Mouse (Mus musculus): ENCODE measurements around the gene Fxyd5.
A peak's percentile ranks its signal among the peaks of the same experiment; 100 is the strongest.

Gene Fxyd5

GRCm38 (mm10) chr7:31042431-31042910, at the start of gene Fxyd5:
Gene Fxyd5 (minus strand): TSS chr7:31042481.
- no peak for DNase-seq (ENCODE audit: low spot score)

GRCm38 (mm10) chr7:31089721-31090120, 47.4 kb upstream of the Fxyd5 start:
- no peak for DNase-seq (ENCODE audit: low spot score)

GRCm38 (mm10) chr7:31088206-31088605, 45.9 kb upstream of the Fxyd5 start:
- DNase-seq (ENCODE audit: low spot score), result no peak

- DNase-seq (ENCODE audit: low spot score), result no peak
Observed at GRCm38 (mm10) chr7:31087262-31087661, 45.0 kb upstream of the Fxyd5 start.

- no peak for DNase-seq (ENCODE audit: low spot score)
Observed at GRCm38 (mm10) chr7:31086175-31086755, 44.0 kb upstream of the Fxyd5 start.

- no peak for DNase-seq (ENCODE audit: low spot score)
Observed at GRCm38 (mm10) chr7:31085171-31085570, 42.9 kb upstream of the Fxyd5 start.

- DNase-seq (ENCODE audit: low spot score), result no peak
Observed at GRCm38 (mm10) chr7:31084140-31084539, 41.9 kb upstream of the Fxyd5 start.

- DNase-seq (ENCODE audit: low spot score), result no peak
Observed at GRCm38 (mm10) chr7:31082831-31083588, 40.7 kb upstream of the Fxyd5 start.

- no peak for DNase-seq (ENCODE audit: low spot score)
Observed at GRCm38 (mm10) chr7:31082106-31082505, 39.8 kb upstream of the Fxyd5 start.

- DNase-seq (ENCODE audit: low spot score), result no peak
Observed at GRCm38 (mm10) chr7:31081106-31081505, 38.8 kb upstream of the Fxyd5 start.

GRCm38 (mm10) chr7:31080611-31081010, 38.3 kb upstream of the Fxyd5 start:
- no peak for DNase-seq (ENCODE audit: low spot score)

- DNase-seq (ENCODE audit: low spot score), result no peak
Observed at GRCm38 (mm10) chr7:31079670-31080069, 37.4 kb upstream of the Fxyd5 start.

- no peak for DNase-seq (ENCODE audit: low spot score)
Observed at GRCm38 (mm10) chr7:31077885-31078445, 35.7 kb upstream of the Fxyd5 start.

- DNase-seq (ENCODE audit: low spot score), result no peak
Observed at GRCm38 (mm10) chr7:31077470-31077869, 35.2 kb upstream of the Fxyd5 start.

- no peak for DNase-seq (ENCODE audit: low spot score)
Observed at GRCm38 (mm10) chr7:31076492-31076891, 34.2 kb upstream of the Fxyd5 start, which contains the start of gene Fxyd3. Gene Fxyd3 (minus strand): TSS chr7:31076704.

GRCm38 (mm10) chr7:31074713-31075069, 32.4 kb upstream of the Fxyd5 start:
- DNase-seq (ENCODE audit: low spot score), result no peak

GRCm38 (mm10) chr7:31074061-31074712, 31.9 kb upstream of the Fxyd5 start:
- DNase-seq (ENCODE audit: low spot score), result peak; percentile 41

GRCm38 (mm10) chr7:31073546-31073945, 31.3 kb upstream of the Fxyd5 start:
- DNase-seq (ENCODE audit: low spot score), result no peak

- no peak for DNase-seq (ENCODE audit: low spot score)
Observed at GRCm38 (mm10) chr7:31072326-31072725, 30.0 kb upstream of the Fxyd5 start.

- DNase-seq (ENCODE audit: low spot score), result no peak
Observed at GRCm38 (mm10) chr7:31070324-31070723, 28.0 kb upstream of the Fxyd5 start.

- no peak for DNase-seq (ENCODE audit: low spot score)
Observed at GRCm38 (mm10) chr7:31069491-31069890, 27.2 kb upstream of the Fxyd5 start.

GRCm38 (mm10) chr7:31067836-31068235, 25.6 kb upstream of the Fxyd5 start:
- peak; percentile 33 for DNase-seq (ENCODE audit: low spot score)

GRCm38 (mm10) chr7:31063074-31063560, 20.8 kb upstream of the Fxyd5 start:
- DNase-seq (ENCODE audit: low spot score), result no peak
